Mouse (Mus musculus) megakaryocyte, embryonic 14.5 days (primary cell): ENCODE data around the gene Dlg4. TPM values are rescaled to one million over a fixed set of nuclear protein-coding genes. Genes with fewer than 3 reads are reported as not detected.
"Not testable (repeated sequence)": the region's sequence is repeated elsewhere in the genome, so short reads cannot be mapped to it uniquely, and the experiment has no call there.

ENCODE experiments used
- H3K27me3 ChIP-seq: replicated peaks from 2 replicates; pipeline ENCODE3; 2012; ENCODE audit warnings: inconsistent platforms
- H3K36me3 ChIP-seq: replicated peaks from 2 replicates; pipeline ENCODE3; 2012; ENCODE audit warnings: low read length, inconsistent platforms, mixed read lengths
- H3K4me1 ChIP-seq: 2 replicates; pipeline ENCODE4 v1.6.1; 2012; ENCODE audit warnings: inconsistent platforms
- H3K4me3 ChIP-seq: replicated peaks from 2 replicates; pipeline ENCODE3; 2012; ENCODE audit warnings: moderate library complexity, mild to moderate bottlenecking, inconsistent platforms
- H3K9me3 ChIP-seq: 2 replicates; pipeline ENCODE4 v1.6.1; 2012; ENCODE audit warnings: inconsistent platforms
- FLI1 ChIP-seq: IDR thresholded peaks from 2 replicates; pipeline ENCODE4 v1.6.1; 2012; ENCODE audit warnings: low read length, inconsistent platforms, mixed read lengths
- GATA1 ChIP-seq: IDR thresholded peaks from 3 replicates; pipeline ENCODE4 v1.6.1; 2012; ENCODE audit warnings: mixed read lengths, low read length, inconsistent platforms, borderline replicate concordance
- polyA plus RNA-seq: library from polyadenylated mRNA; stranded (reverse); fragments of >175 nt; gene quantifications from 2 replicates; pipeline ENCODE4 v1.2.3, GENCODE M21; 2012; ENCODE audit warnings: low replicate concordance; ENCODE audit not compliant: insufficient read depth

The Dlg4 gene
- polyA plus RNA-seq, 1 experiment = 22.0 TPM

DNA sequence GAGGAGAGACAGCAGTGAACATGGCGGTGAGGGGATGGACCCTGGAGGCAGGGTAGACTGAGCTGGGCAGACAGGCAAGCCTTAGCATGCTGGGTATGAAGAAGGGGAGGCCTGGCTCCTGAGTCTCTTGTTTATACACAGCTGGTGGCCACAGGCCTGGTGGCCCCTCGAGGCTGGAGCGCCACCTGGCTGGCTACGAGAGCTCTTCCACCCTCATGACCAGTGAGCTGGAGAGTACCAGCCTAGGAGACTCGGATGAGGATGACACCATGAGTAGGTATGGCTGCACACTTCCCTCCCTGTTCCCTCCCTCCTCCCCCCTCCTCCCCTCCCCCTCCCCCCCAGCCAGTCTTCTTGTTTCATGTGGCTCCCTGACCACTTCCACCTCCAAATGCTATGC lies 11.2 kb upstream of the Dlg4 start:
- Histone ChIP-seq H3K4me1 (peaks cover 47% of the 10 kb centered on the region), H3K36me3 (peaks cover 68% of the 10 kb centered on the region), H3K9me3 (no peaks in the 10 kb centered on the region), H3K27me3 (no peaks in the 10 kb centered on the region), H3K4me3 (no peak overlapping the region)
- TF ChIP-seq FLI1 = no peak
- TF ChIP-seq GATA1 = no peak

DNA sequence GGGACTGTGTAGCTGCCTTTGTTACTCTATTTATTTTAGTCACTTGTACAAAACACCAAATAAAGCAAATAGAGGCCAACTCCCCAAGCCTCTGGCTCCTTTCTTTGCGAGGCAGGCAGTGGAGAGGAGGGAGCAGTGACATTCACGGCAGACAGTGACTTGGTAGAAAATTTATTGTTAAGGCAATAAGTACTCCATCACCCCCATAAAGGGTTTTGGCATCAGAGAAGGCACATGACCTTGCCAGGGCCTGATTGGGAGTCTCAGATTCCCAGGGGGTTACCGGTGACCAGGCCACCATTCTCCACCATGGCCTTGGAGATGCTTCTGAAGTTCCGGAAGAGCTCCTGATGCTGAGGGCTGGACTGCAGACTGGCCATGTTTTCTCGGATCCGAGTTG lies 6.7 kb upstream of the Dlg4 start:
- H3K27me3 ChIP-seq = no peaks in the 10 kb centered on the region
- no peaks in the 10 kb centered on the region for H3K9me3 ChIP-seq
- peaks cover 92% of the 10 kb centered on the region for H3K36me3 ChIP-seq
- H3K4me3 ChIP-seq = no peak overlapping the region
- TF ChIP-seq FLI1 = no peak
- H3K4me1 ChIP-seq = peaks cover 32% of the 10 kb centered on the region

DNA sequence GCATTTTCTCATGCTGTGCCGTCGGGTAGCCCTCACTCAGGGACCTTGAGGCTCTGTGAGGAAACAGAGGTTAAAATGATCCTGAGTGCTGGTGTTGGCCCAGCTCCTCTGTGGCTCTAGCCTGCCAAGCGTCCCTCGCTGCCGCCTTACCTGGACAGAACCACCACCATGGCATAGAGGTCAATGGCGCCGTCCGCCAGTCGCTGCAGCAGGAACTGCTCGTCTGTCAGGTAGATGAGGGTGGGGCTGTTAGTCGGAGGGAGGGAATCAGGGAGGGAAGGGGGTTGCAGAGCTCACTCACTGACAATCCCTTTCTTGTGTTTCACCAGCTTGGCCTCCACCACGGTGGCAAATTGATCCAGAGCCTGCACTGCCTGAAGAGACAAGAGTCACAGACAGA lies 6.2 kb upstream of the Dlg4 start:
- peaks cover 34% of the 10 kb centered on the region for H3K4me1 ChIP-seq
- TF ChIP-seq GATA1 = no peak
- TF ChIP-seq FLI1 = no peak
- no peaks in the 10 kb centered on the region for H3K9me3 ChIP-seq
- no peaks in the 10 kb centered on the region for H3K27me3 ChIP-seq
- peaks cover 87% of the 10 kb centered on the region for H3K36me3 ChIP-seq
- H3K4me3 ChIP-seq = no peak overlapping the region

DNA sequence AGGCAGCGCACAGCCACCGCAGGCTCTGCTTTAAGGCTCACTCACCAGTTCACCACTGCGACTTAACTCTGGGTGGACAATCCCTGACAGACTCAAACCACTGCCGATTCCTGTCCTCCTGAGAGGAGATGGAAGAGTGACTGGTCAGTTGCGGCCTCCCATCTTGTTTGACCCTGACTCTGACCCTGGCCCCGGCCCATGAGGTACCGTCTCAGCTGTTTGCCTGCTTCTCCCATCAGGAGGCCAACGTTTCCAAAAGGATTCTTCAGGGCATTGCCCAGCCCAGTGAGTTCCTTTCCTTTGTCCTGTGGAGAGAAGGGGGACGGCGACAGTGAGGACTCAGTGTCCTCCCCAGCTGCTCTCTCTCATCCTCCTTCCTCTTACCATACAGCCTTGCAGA lies 5.8 kb upstream of the Dlg4 start:
- TF ChIP-seq GATA1 (no peak), FLI1 (no peak)

DNA sequence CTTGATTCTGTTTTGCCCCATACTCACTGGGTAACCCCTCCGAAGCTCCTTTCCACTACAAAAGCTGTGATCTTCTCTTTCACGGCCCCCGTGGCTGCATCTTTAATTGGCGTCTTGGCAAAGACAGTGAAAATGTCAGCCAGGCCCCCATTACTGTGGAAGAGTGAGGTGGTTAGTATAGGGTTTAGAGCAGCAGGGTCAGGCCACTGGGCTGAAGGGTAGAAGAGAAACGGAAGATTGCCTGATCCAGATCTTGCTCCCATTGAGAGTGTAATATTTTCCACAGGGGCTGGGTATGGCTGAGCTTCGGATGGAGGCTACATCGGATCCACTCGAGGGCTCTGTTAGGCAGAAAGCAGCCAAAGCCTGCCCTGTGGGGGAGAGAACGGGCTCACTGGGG lies 3.8 kb upstream of the Dlg4 start:
- Histone ChIP-seq H3K27me3 (no peaks in the 10 kb centered on the region), H3K4me3 (no peak overlapping the region), H3K36me3 (peaks cover 63% of the 10 kb centered on the region), H3K4me1 (peaks cover 45% of the 10 kb centered on the region), H3K9me3 (no peaks in the 10 kb centered on the region)
- no peak for TF ChIP-seq GATA1
- no peak for TF ChIP-seq FLI1

More for the DNA sequence above, 5.8 kb upstream of the Dlg4 start:
- H3K9me3 ChIP-seq = no peaks in the 10 kb centered on the region
- H3K36me3 ChIP-seq = peaks cover 83% of the 10 kb centered on the region
- peaks cover 34% of the 10 kb centered on the region for H3K4me1 ChIP-seq
- no peaks in the 10 kb centered on the region for H3K27me3 ChIP-seq
- no peak overlapping the region for H3K4me3 ChIP-seq

DNA sequence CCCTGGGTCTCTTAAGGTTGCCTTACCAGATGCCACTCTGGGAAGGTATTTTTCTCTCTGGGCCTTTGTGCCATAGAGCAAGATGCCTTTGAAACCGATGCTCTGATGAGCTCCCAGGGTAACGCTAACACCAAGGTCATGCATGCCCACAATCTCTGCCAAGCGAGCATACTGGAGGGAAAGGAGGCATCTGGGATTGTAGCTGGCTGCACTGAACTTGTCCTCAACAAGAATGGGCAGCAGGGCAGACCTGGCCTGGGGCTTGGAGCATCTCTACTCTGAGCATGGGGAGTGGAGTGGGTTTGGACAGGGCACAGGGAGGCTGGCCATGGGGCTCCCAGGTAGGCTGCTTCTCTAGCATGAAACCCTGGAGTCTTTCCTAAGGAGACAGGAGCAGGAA lies 3.3 kb upstream of the Dlg4 start:
- no peak for TF ChIP-seq GATA1
- Histone ChIP-seq H3K27me3 (no peaks in the 10 kb centered on the region), H3K36me3 (peaks cover 59% of the 10 kb centered on the region), H3K9me3 (no peaks in the 10 kb centered on the region), H3K4me3 (no peak overlapping the region), H3K4me1 (peaks cover 50% of the 10 kb centered on the region)

DNA sequence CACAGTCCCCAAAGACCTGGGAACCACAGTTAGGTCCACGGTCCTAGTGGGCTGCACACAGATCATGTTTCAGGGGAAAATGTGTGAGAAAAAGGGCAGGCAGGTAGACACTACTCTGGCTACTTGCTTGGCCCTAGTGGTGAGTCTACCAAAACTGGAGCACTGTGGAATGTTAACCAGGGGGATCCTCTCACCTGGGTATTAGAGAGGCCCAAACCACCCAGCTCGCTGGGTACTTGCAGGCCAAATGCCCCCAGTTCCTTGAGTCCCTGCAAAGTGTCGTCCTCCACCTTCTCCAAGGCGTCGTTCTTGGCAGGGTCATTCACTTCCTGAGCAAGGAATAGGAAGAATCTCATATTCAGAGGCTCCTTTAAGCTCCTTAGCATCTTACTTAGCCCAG lies 2.7 kb upstream of the Dlg4 start:
- peaks cover 56% of the 10 kb centered on the region for H3K4me1 ChIP-seq
- no peaks in the 10 kb centered on the region for H3K27me3 ChIP-seq
- TF ChIP-seq FLI1 (no peak), GATA1 (no peak)
- H3K4me3 ChIP-seq = no peak overlapping the region
- H3K9me3 ChIP-seq = no peaks in the 10 kb centered on the region
- H3K36me3 ChIP-seq = peaks cover 52% of the 10 kb centered on the region

DNA sequence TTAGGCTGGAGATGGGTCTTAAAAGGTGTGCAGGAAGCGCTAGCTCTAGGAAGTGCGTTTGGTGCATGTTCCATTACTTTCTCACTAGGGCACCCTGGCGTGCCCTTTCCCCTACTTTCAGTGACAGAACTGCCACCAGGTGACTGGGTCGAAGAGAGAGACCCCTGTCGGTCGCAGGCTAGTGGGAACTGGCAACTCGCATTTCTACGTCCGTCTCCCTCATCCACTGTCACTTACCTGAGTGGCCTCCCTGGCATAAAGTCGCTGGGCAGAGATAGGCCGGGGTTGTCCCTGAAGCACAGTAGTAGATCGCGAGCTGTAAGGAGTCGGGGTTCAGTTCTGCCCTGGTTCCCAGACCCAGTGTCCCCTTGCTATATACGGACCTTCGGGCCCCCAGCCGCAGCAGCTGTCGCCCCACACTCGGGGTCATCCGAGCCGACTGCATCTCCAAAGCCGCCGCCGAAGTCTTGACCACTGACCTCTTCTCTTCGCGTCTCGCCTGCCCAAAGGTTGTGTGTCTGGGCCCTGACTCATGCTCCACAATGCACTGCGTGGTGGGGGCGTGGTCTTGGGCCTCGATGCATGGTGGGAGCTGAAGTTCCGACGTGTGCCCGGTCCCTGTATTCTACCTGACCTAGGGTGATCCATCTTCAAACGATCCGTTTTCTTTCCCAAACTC lies 1.7 kb upstream of the Dlg4 start, which contains the start of gene Acadvl:
Gene Acadvl, minus strand, starts transcription at position 532 of the 679 bp plus-strand sequence.
- peaks cover 66% of the 10 kb centered on the region for H3K4me1 ChIP-seq
- no peaks in the 10 kb centered on the region for H3K9me3 ChIP-seq
- TF ChIP-seq FLI1 (no peak), GATA1 (no peak)

DNA sequence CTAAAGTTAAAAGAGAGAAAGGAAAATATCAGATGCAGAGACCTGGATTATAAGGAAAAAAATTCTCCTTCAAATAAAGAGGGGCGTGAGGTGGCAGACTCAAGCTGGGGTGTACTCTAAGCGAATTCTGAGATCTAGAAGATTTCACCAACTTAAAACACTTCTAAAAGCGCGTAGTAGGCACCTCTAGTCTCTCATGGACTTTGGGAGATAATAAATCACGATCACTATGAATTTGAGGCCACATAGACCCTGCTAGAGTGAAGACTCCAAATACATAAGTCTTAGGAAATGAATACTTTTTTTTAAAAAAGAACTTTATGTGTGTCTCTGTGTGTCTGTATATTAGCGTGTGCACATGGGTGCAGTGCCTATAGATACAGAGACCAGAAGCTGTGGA lies 1.1 kb upstream of the Dlg4 start:
- Histone ChIP-seq H3K4me1 (peaks cover 73% of the 10 kb centered on the region), H3K4me3 (peak overlapping the region; percentile 93), H3K9me3 (no peaks in the 10 kb centered on the region), H3K27me3 (no peaks in the 10 kb centered on the region), H3K36me3 (peaks cover 36% of the 10 kb centered on the region)
- no peak for TF ChIP-seq GATA1
- TF ChIP-seq FLI1 = no peak

More for the DNA sequence above, 1.7 kb upstream of the Dlg4 start, which contains the start of gene Acadvl:
- peak within 1 kb of the TSS; percentile 93 for H3K4me3 ChIP-seq
- peaks cover 42% of the 10 kb centered on the region for H3K36me3 ChIP-seq
- H3K27me3 ChIP-seq = no peaks in the 10 kb centered on the region

DNA sequence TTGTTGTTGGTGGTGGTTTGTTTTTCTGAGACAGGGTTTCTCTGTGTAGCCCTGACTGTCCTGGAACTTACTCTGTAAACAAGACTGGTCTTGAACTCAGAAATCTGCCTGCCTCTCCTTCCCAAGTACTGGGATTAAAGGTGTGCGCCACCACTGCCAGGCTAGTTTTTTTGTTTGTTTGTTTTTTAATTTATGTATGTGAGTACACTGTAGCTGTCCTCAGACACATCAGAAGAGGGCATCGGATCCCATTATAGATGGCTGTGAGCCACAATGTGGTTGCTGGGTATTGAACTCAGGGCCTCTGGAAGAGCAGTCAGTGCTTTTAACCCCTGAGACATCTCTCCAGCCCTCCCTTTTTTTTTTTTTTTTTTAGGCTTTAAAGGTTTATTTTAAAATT lies 565 bp upstream of the Dlg4 start:
- peaks cover 31% of the 10 kb centered on the region for H3K36me3 ChIP-seq
- not testable (repeated sequence) for H3K9me3 ChIP-seq, H3K4me3 ChIP-seq, H3K27me3 ChIP-seq
- H3K4me1 ChIP-seq = peaks cover 78% of the 10 kb centered on the region

DNA sequence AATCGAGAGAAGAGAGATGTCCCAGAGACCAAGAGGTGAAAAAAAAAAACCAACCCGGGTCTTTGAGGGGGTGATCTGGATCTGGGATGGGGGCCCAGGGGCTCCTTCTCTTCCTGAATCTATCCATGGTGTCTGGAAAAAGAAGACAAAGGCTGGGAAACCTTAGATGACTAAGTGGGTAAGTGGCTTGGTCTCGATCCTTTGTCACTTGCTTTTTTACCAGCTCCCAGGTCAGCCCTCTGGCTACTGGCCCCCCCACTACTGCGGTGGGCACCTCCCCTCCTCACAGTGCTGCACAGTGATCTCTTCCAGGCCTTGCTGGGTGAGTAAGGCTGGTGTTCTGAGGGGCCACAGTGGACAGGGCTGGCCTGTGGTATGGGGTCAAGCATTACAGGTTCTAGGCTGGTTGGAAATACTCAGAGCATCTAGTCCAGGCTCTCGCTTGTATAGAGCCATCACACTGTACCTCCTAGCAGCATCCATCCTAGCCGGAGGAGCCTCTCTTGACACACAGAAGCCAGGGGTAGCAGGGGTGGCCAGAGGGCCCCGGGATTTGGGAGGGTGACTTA lies 541 bp downstream of the Dlg4 start:
- H3K36me3 ChIP-seq = peaks cover 20% of the 10 kb centered on the region
- TF ChIP-seq GATA1 = no peak
- no peak for TF ChIP-seq FLI1
- H3K27me3 ChIP-seq = no peaks in the 10 kb centered on the region
- H3K9me3 ChIP-seq = no peaks in the 10 kb centered on the region
- H3K4me3 ChIP-seq = peak overlapping the region; percentile 92
- peaks cover 89% of the 10 kb centered on the region for H3K4me1 ChIP-seq
